Mouse (Mus musculus) lung, postnatal 0 days (tissue): ENCODE data around the gene Cntnap2. TPM values are rescaled to one million over a fixed set of nuclear protein-coding genes. Genes with fewer than 3 reads are reported as not detected.

Experiments
- ATAC-seq: fragments of 200-750 bp; cut with Nextera tagmentation; 2 replicates; pipeline ENCODE4 v1.8.0; 2017; ENCODE audit warnings: moderate library complexity
- DNase-seq: peaks from one replicate; pipeline ENCODE4 v3.0.0-alpha.2; 2016; ENCODE audit warnings: low spot score
- H3K27ac ChIP-seq: fragments of 300-500 bp; sonication (generic); 2 replicates; pipeline ENCODE4 v1.5.1; 2014; ENCODE audit warnings: antibody characterized with exemption, mild to moderate bottlenecking, low read length, mixed read lengths
- H3K27me3 ChIP-seq: fragments of 300-500 bp; sonication (generic); replicated peaks from 2 replicates; pipeline ENCODE4 v1.6.1; 2014; ENCODE audit warnings: low read length, mixed read lengths; ENCODE audit not compliant: insufficient read depth
- H3K36me3 ChIP-seq: fragments of 300-500 bp; sonication (generic); 2 replicates; pipeline ENCODE4 v1.6.1; 2014; ENCODE audit warnings: low read length, mixed read lengths; ENCODE audit not compliant: insufficient read depth
- H3K4me1 ChIP-seq: fragments of 300-500 bp; sonication (generic); 2 replicates; pipeline ENCODE4 v1.6.1; 2014; ENCODE audit warnings: antibody characterized with exemption, low read depth, low read length, mixed read lengths; ENCODE audit not compliant: insufficient read depth
- H3K4me2 ChIP-seq: fragments of 300-500 bp; sonication (generic); replicated peaks from 2 replicates; pipeline ENCODE4 v1.6.1; 2014; ENCODE audit warnings: low read depth, mild to moderate bottlenecking, low read length, moderate library complexity, mixed read lengths
- H3K4me3 ChIP-seq: fragments of 300-500 bp; sonication (generic); 2 replicates; pipeline ENCODE4 v1.5.1; 2014; ENCODE audit warnings: low read depth, low read length
- H3K9ac ChIP-seq: fragments of 300-500 bp; sonication (generic); replicated peaks from 2 replicates; pipeline ENCODE4 v1.6.1; 2014; ENCODE audit warnings: low read depth, mild to moderate bottlenecking
- H3K9me3 ChIP-seq: fragments of 300-500 bp; sonication (generic); 2 replicates; pipeline ENCODE4 v1.6.1; 2016; ENCODE audit warnings: low read length, mixed read lengths
- CTCF ChIP-seq: IDR thresholded peaks from 2 replicates; pipeline ENCODE4 v1.5.1; 2016; ENCODE audit warnings: antibody characterized with exemption, mild to moderate bottlenecking
- EP300 ChIP-seq: IDR thresholded peaks from 2 replicates; pipeline ENCODE4 v1.6.1; 2016; ENCODE audit warnings: antibody characterized with exemption, mild to moderate bottlenecking, control low read depth
- WGBS: fragments of 180-500 bp; shearing (Covaris S2); extraction: QIAGEN DNeasy Blood & Tissue Kit; methylation state at CpG from one replicate; pipeline ENCODE4 v1.1.7; 2014; 5-methylcytosine and 5-hydroxymethylcytosine counted together
- polyA plus RNA-seq: library from polyadenylated mRNA; unstranded; fragments of >200 nt; fragmentation: Nextera tagmentation; extraction: Ambion mirVana; gene quantifications from 2 replicates; pipeline ENCODE4 v1.2.1, GENCODE M21; 2015

Gene Cntnap2
- polyA plus RNA-seq, 1 experiment from 2014 or later: 0.10 TPM

GRCm38 (mm10) chr6:45584467-45585094, 525.4 kb downstream of the Cntnap2 start:
- Histone ChIP-seq H3K9me3 (no peaks in the 10 kb centered on the region), H3K4me3 (no peak overlapping the region), H3K4me1 (no peaks in the 10 kb centered on the region), H3K9ac (no peak overlapping the region), H3K27me3 (no peaks in the 10 kb centered on the region), H3K27ac (no peak overlapping the region), H3K4me2 (no peak overlapping the region), H3K36me3 (no peaks in the 10 kb centered on the region)
- DNase-seq: no peak
- TF ChIP-seq EP300 (no peak), CTCF (no peak)
- no peak for ATAC-seq
- 58% methylated on average over 6 of the region's 6 CpGs for WGBS

- H3K4me3 ChIP-seq: no peak overlapping the region
- no peak overlapping the region for H3K9ac ChIP-seq
- H3K36me3 ChIP-seq: no peaks in the 10 kb centered on the region
- DNase-seq: no peak
- H3K9me3 ChIP-seq: no peaks in the 10 kb centered on the region
- TF ChIP-seq CTCF (no peak), EP300 (no peak)
- H3K4me1 ChIP-seq: no peaks in the 10 kb centered on the region
- no peak overlapping the region for H3K4me2 ChIP-seq
- no peak for ATAC-seq
- H3K27me3 ChIP-seq: no peaks in the 10 kb centered on the region
- no peak overlapping the region for H3K27ac ChIP-seq
These were observed 529.9 kb downstream of the Cntnap2 start for GRCm38 (mm10) chr6:45589084-45589483.

GRCm38 (mm10) chr6:45647017-45647416, 587.9 kb downstream of the Cntnap2 start:
- no peak for TF ChIP-seq CTCF
- no peak for TF ChIP-seq EP300
- Histone ChIP-seq H3K4me3 (no peak overlapping the region), H3K9me3 (no peaks in the 10 kb centered on the region), H3K4me2 (no peak overlapping the region), H3K27ac (no peak overlapping the region), H3K4me1 (no peaks in the 10 kb centered on the region), H3K27me3 (no peaks in the 10 kb centered on the region), H3K9ac (no peak overlapping the region), H3K36me3 (no peaks in the 10 kb centered on the region)
- ATAC-seq (no peak), DNase-seq (no peak)

- H3K4me1 ChIP-seq: no peaks in the 10 kb centered on the region
- DNase-seq: no peak
These were observed 589.3 kb downstream of the Cntnap2 start for GRCm38 (mm10) chr6:45648419-45648818.

GRCm38 (mm10) chr6:45700287-45700686, 641.1 kb downstream of the Cntnap2 start:
- no peak for DNase-seq
- no peak overlapping the region for H3K4me2 ChIP-seq
- TF ChIP-seq CTCF (no peak), EP300 (no peak)
- H3K9me3 ChIP-seq: no peaks in the 10 kb centered on the region
- H3K27ac ChIP-seq: no peak overlapping the region
- H3K9ac ChIP-seq: no peak overlapping the region
- no peaks in the 10 kb centered on the region for H3K4me1 ChIP-seq
- no peaks in the 10 kb centered on the region for H3K27me3 ChIP-seq
- no peak for ATAC-seq
- no peak overlapping the region for H3K4me3 ChIP-seq
- H3K36me3 ChIP-seq: no peaks in the 10 kb centered on the region

More at GRCm38 (mm10) chr6:45648419-45648818, 589.3 kb downstream of the Cntnap2 start:
- H3K4me2 ChIP-seq: no peak overlapping the region
- no peak for ATAC-seq
- no peaks in the 10 kb centered on the region for H3K9me3 ChIP-seq
- H3K36me3 ChIP-seq: no peaks in the 10 kb centered on the region
- 78% methylated on average over 2 of the region's 2 CpGs for WGBS
- no peak overlapping the region for H3K27ac ChIP-seq
- H3K9ac ChIP-seq: no peak overlapping the region
- H3K27me3 ChIP-seq: no peaks in the 10 kb centered on the region
- TF ChIP-seq EP300 (no peak), CTCF (no peak)
- H3K4me3 ChIP-seq: no peak overlapping the region

GRCm38 (mm10) chr6:45791612-45792011, 732.5 kb downstream of the Cntnap2 start:
- H3K4me1 ChIP-seq: no peaks in the 10 kb centered on the region
- no peak overlapping the region for H3K4me3 ChIP-seq
- H3K27ac ChIP-seq: no peak overlapping the region
- TF ChIP-seq CTCF (no peak), EP300 (no peak)
- no peaks in the 10 kb centered on the region for H3K9me3 ChIP-seq
- DNase-seq: no peak
- H3K27me3 ChIP-seq: no peaks in the 10 kb centered on the region
- no peak overlapping the region for H3K4me2 ChIP-seq
- ATAC-seq: no peak
- no peaks in the 10 kb centered on the region for H3K36me3 ChIP-seq
- H3K9ac ChIP-seq: no peak overlapping the region
